Mouse (Mus musculus): ENCODE results near the gene Slc30a5. TPM values are rescaled to one million over a fixed set of nuclear protein-coding genes. Genes with fewer than 3 reads are reported as not detected.

The Slc30a5 gene
- polyA plus RNA-seq, 1 experiment from 2014 or later: 53.7 TPM

GRCm38 (mm10) chr13:100787316-100788010 lies 45.8 kb downstream of the Slc30a5 start:
- H3K27me3 ChIP-seq (ENCODE audit: control insufficient read depth, insufficient read depth, low read length): no peaks in the 10 kb centered on the region
- 54% methylated on average over 6 of the region's 6 CpGs for WGBS
- H3K4me1 ChIP-seq (ENCODE audit: control insufficient read depth, insufficient read depth, low read length): peaks cover 15% of the 10 kb centered on the region
- no peak for ATAC-seq (ENCODE audit: insufficient read depth, low FRiP score)
- H3K4me3 ChIP-seq (replicated peaks; ENCODE audit: low read length): no peak overlapping the region
- H3K9me3 ChIP-seq (replicated peaks; ENCODE audit: control insufficient read depth, low read length): no peaks in the 10 kb centered on the region
- H3K36me3 ChIP-seq (ENCODE audit: control insufficient read depth, insufficient read depth, low read length): 0 out of 2 replicates have a peak, but pooled peaks cover under 1% of the 10 kb centered on the region
- no peak overlapping the region for H3K9ac ChIP-seq (ENCODE audit: low read length)
- no peak overlapping the region for H3K4me2 ChIP-seq (ENCODE audit: low read depth, low read length)
- H3K27ac ChIP-seq (ENCODE audit: low read length): no peak overlapping the region

- 0 out of 2 replicates have a peak, but pooled peaks cover 7% of the 10 kb centered on the region for H3K36me3 ChIP-seq (ENCODE audit: control insufficient read depth, insufficient read depth, low read length)
- peak within 1 kb of the TSS; percentile 90 for H3K4me3 ChIP-seq (replicated peaks; ENCODE audit: low read length)
- H3K27ac ChIP-seq (ENCODE audit: low read length): peak within 1 kb of the TSS; percentile 76
- peaks cover 15% of the 10 kb centered on the region for H3K4me1 ChIP-seq (ENCODE audit: control insufficient read depth, insufficient read depth, low read length)
- peak; percentile 98 for ATAC-seq (ENCODE audit: insufficient read depth, low FRiP score)
- peak within 1 kb of the TSS; percentile 75 for H3K4me2 ChIP-seq (ENCODE audit: low read depth, low read length)
- no peaks in the 10 kb centered on the region for H3K27me3 ChIP-seq (ENCODE audit: control insufficient read depth, insufficient read depth, low read length)
- no peaks in the 10 kb centered on the region for H3K9me3 ChIP-seq (replicated peaks; ENCODE audit: control insufficient read depth, low read length)
- H3K9ac ChIP-seq (ENCODE audit: low read length): peak within 1 kb of the TSS; percentile 85
- WGBS: under 1% methylated on average over 35 of the region's 35 CpGs
Observed at GRCm38 (mm10) chr13:100786414-100786867, 46.8 kb downstream of the Slc30a5 start, which contains the start of gene Ccnb1. Ccnb1 (minus strand) TSS chr13:100786570.

- no peaks in the 10 kb centered on the region for H3K27me3 ChIP-seq (ENCODE audit: control insufficient read depth, insufficient read depth, low read length)
- H3K27ac ChIP-seq (ENCODE audit: low read length): peak overlapping the region; percentile 76
- peaks cover 15% of the 10 kb centered on the region for H3K4me1 ChIP-seq (ENCODE audit: control insufficient read depth, insufficient read depth, low read length)
- under 1% methylated on average over 30 of the region's 30 CpGs for WGBS
- peak overlapping the region; percentile 75 for H3K4me2 ChIP-seq (ENCODE audit: low read depth, low read length)
- peak overlapping the region; percentile 85 for H3K9ac ChIP-seq (ENCODE audit: low read length)
- peak overlapping the region; percentile 90 for H3K4me3 ChIP-seq (replicated peaks; ENCODE audit: low read length)
- peaks cover 7% of the 10 kb centered on the region; the same call in 1 of the 2 replicates for H3K36me3 ChIP-seq (ENCODE audit: control insufficient read depth, insufficient read depth, low read length)
- H3K9me3 ChIP-seq (replicated peaks; ENCODE audit: control insufficient read depth, low read length): no peaks in the 10 kb centered on the region
- ATAC-seq (ENCODE audit: insufficient read depth, low FRiP score): peak; percentile 3; the same call in 1 of the 2 replicates
Observed at GRCm38 (mm10) chr13:100785806-100786413, 47.3 kb downstream of the Slc30a5 start.

- Histone ChIP-seq H3K36me3 (ENCODE audit: control insufficient read depth, insufficient read depth, low read length) (peaks cover 7% of the 10 kb centered on the region; the same call in 1 of the 2 replicates), H3K9me3 (replicated peaks; ENCODE audit: control insufficient read depth, low read length) (no peaks in the 10 kb centered on the region), H3K9ac (ENCODE audit: low read length) (no peak overlapping the region), H3K4me3 (replicated peaks; ENCODE audit: low read length) (no peak overlapping the region), H3K27me3 (ENCODE audit: control insufficient read depth, insufficient read depth, low read length) (no peaks in the 10 kb centered on the region), H3K4me1 (ENCODE audit: control insufficient read depth, insufficient read depth, low read length) (0 out of 2 replicates have a peak, but pooled peaks cover 13% of the 10 kb centered on the region), H3K4me2 (ENCODE audit: low read depth, low read length) (no peak overlapping the region), H3K27ac (ENCODE audit: low read length) (no peak overlapping the region)
- WGBS: 65% methylated on average over 3 of the region's 3 CpGs
- no peak for ATAC-seq (ENCODE audit: insufficient read depth, low FRiP score)
Observed at GRCm38 (mm10) chr13:100777491-100777890, 55.7 kb downstream of the Slc30a5 start.

GRCm38 (mm10) chr13:100776710-100777109 lies 56.5 kb downstream of the Slc30a5 start:
- no peaks in the 10 kb centered on the region for H3K27me3 ChIP-seq (ENCODE audit: control insufficient read depth, insufficient read depth, low read length)
- 66% methylated on average over 6 of the region's 6 CpGs for WGBS
- H3K4me2 ChIP-seq (ENCODE audit: low read depth, low read length): no peak overlapping the region; the same call in 1 of the 2 replicates
- no peaks in the 10 kb centered on the region for H3K9me3 ChIP-seq (replicated peaks; ENCODE audit: control insufficient read depth, low read length)
- ATAC-seq (ENCODE audit: insufficient read depth, low FRiP score): no peak
- no peak overlapping the region for H3K27ac ChIP-seq (ENCODE audit: low read length)
- H3K4me3 ChIP-seq (replicated peaks; ENCODE audit: low read length): no peak overlapping the region
- 0 out of 2 replicates have a peak, but pooled peaks cover 13% of the 10 kb centered on the region for H3K4me1 ChIP-seq (ENCODE audit: control insufficient read depth, insufficient read depth, low read length)
- H3K36me3 ChIP-seq (ENCODE audit: control insufficient read depth, insufficient read depth, low read length): no peaks in the 10 kb centered on the region; the same call in 1 of the 2 replicates
- H3K9ac ChIP-seq (ENCODE audit: low read length): no peak overlapping the region

GRCm38 (mm10) chr13:100776056-100776419 lies 57.2 kb downstream of the Slc30a5 start:
- peak overlapping the region; percentile 77 for H3K4me3 ChIP-seq (replicated peaks; ENCODE audit: low read length)
- H3K27me3 ChIP-seq (ENCODE audit: control insufficient read depth, insufficient read depth, low read length): no peaks in the 10 kb centered on the region
- H3K27ac ChIP-seq (ENCODE audit: low read length): no peak overlapping the region
- no peaks in the 10 kb centered on the region; the same call in 1 of the 2 replicates for H3K36me3 ChIP-seq (ENCODE audit: control insufficient read depth, insufficient read depth, low read length)
- peak overlapping the region; percentile 73 for H3K9ac ChIP-seq (ENCODE audit: low read length)
- no peaks in the 10 kb centered on the region for H3K9me3 ChIP-seq (replicated peaks; ENCODE audit: control insufficient read depth, low read length)
- peak overlapping the region; percentile 89 for H3K4me2 ChIP-seq (ENCODE audit: low read depth, low read length)
- WGBS: 13% methylated on average over 8 of the region's 8 CpGs
- ATAC-seq (ENCODE audit: insufficient read depth, low FRiP score): no peak
- H3K4me1 ChIP-seq (ENCODE audit: control insufficient read depth, insufficient read depth, low read length): 0 out of 2 replicates have a peak, but pooled peaks cover 13% of the 10 kb centered on the region

- peak; percentile 93 for ATAC-seq (ENCODE audit: insufficient read depth, low FRiP score)
- Histone ChIP-seq H3K9ac (ENCODE audit: low read length) (peak within 1 kb of the TSS; percentile 73), H3K4me3 (replicated peaks; ENCODE audit: low read length) (peak within 1 kb of the TSS; percentile 77), H3K4me1 (ENCODE audit: control insufficient read depth, insufficient read depth, low read length) (0 out of 2 replicates have a peak, but pooled peaks cover 13% of the 10 kb centered on the region), H3K27ac (ENCODE audit: low read length) (no peak within 1 kb of the TSS), H3K4me2 (ENCODE audit: low read depth, low read length) (peak within 1 kb of the TSS; percentile 89), H3K9me3 (replicated peaks; ENCODE audit: control insufficient read depth, low read length) (no peaks in the 10 kb centered on the region), H3K27me3 (ENCODE audit: control insufficient read depth, insufficient read depth, low read length) (no peaks in the 10 kb centered on the region), H3K36me3 (ENCODE audit: control insufficient read depth, insufficient read depth, low read length) (no peaks in the 10 kb centered on the region)
- under 1% methylated on average over 46 of the region's 46 CpGs for WGBS
Observed at GRCm38 (mm10) chr13:100775252-100776055, 57.8 kb downstream of the Slc30a5 start, which contains the start of gene Cenph. Cenph (minus strand) TSS chr13:100775899.

GRCm38 (mm10) chr13:100774704-100775103 lies 58.5 kb downstream of the Slc30a5 start:
- Histone ChIP-seq H3K4me2 (ENCODE audit: low read depth, low read length) (peak overlapping the region; percentile 89), H3K9ac (ENCODE audit: low read length) (peak overlapping the region; percentile 73), H3K27me3 (ENCODE audit: control insufficient read depth, insufficient read depth, low read length) (no peaks in the 10 kb centered on the region), H3K4me1 (ENCODE audit: control insufficient read depth, insufficient read depth, low read length) (0 out of 2 replicates have a peak, but pooled peaks cover 13% of the 10 kb centered on the region), H3K4me3 (replicated peaks; ENCODE audit: low read length) (peak overlapping the region; percentile 77), H3K36me3 (ENCODE audit: control insufficient read depth, insufficient read depth, low read length) (no peaks in the 10 kb centered on the region), H3K9me3 (replicated peaks; ENCODE audit: control insufficient read depth, low read length) (no peaks in the 10 kb centered on the region), H3K27ac (ENCODE audit: low read length) (no peak overlapping the region)
- no peak for ATAC-seq (ENCODE audit: insufficient read depth, low FRiP score)
